Comparison of ENCODE assay signal across 21 mouse cellular contexts in genomic region chrX:139562255-139562924, GRCm38 (mm10). TPM values are rescaled to one million over a fixed set of nuclear protein-coding genes. Genes with fewer than 3 reads are reported as not detected.
DNase-seq lines count a peak whose midpoint lies in the region; ATAC-seq lines count a peak whose summit lies in the region.
"Had no signal": no experiment of that assay in that cellular context is flagged by ENCODE, and none has a peak within 500 bp of the region (broad histone marks: within the 10 kb centered on the region; RNA-seq: fewer than 3 reads in every experiment).

No protein-coding gene starts in this region.

- H3K27ac ChIP-seq in kidney, embryonic 15.5 days: 0 out of 2 replicates have a peak overlapping the region, but pooled peaks have one; percentile 13
- H3K27ac ChIP-seq in liver, embryonic 11.5 days (ENCODE audit: low read depth, low read length): peak overlapping the region; percentile 43; the same call in 1 of the 2 replicates
- H3K27ac ChIP-seq in stomach, embryonic 14.5 days (ENCODE audit: low read length): no peak overlapping the region
- no peak overlapping the region for H3K27ac ChIP-seq in forebrain, embryonic 15.5 days (replicated peaks)
- H3K27ac ChIP-seq: forebrain, embryonic 10.5 days; heart, embryonic 10.5 days; hindbrain, postnatal 0 days; left cerebral cortex, adult 2 months; limb, embryonic 10.5 days; macrophage; midbrain, embryonic 12.5 days had no signal

- intact Hi-C loops in heart, postnatal 36 days (cut with DNase I): no loop called here

- H3K36me3 ChIP-seq in kidney, embryonic 15.5 days: no peaks in the 10 kb centered on the region
- H3K36me3 ChIP-seq in liver, embryonic 11.5 days (ENCODE audit: control insufficient read depth, insufficient read depth, low read length): no peaks in the 10 kb centered on the region
- no peaks in the 10 kb centered on the region for H3K36me3 ChIP-seq in stomach, embryonic 14.5 days (ENCODE audit: control insufficient read depth, insufficient read depth, low read length)
- H3K36me3 ChIP-seq in forebrain, embryonic 15.5 days: no peaks in the 10 kb centered on the region
- H3K36me3 ChIP-seq: forebrain, embryonic 10.5 days; heart, embryonic 10.5 days; limb, embryonic 10.5 days; midbrain, embryonic 12.5 days had no signal

- 54% methylated on average over 5 of the region's 5 CpGs for WGBS in kidney, embryonic 15.5 days
- 58% methylated on average over 5 of the region's 5 CpGs for WGBS in liver, embryonic 11.5 days
- 67% methylated on average over 5 of the region's 5 CpGs for WGBS in stomach, embryonic 14.5 days
- WGBS in forebrain, embryonic 15.5 days: 74% methylated on average over 5 of the region's 5 CpGs

- no peak overlapping the region for H3K4me2 ChIP-seq in kidney, embryonic 15.5 days
- H3K4me2 ChIP-seq in liver, embryonic 11.5 days: no peak overlapping the region; the same call in 1 of the 2 replicates
- no peak overlapping the region for H3K4me2 ChIP-seq in stomach, embryonic 14.5 days (replicated peaks; ENCODE audit: low read depth, low read length)
- H3K4me2 ChIP-seq in forebrain, embryonic 15.5 days (replicated peaks): no peak overlapping the region
- H3K4me2 ChIP-seq: lung, embryonic 14.5 days; midbrain, embryonic 12.5 days had no signal

- peaks cover 11% of the 10 kb centered on the region for H3K27me3 ChIP-seq in kidney, embryonic 15.5 days
- no peaks in the 10 kb centered on the region for H3K27me3 ChIP-seq in liver, embryonic 11.5 days (replicated peaks; ENCODE audit: control insufficient read depth, insufficient read depth, low read length)
- H3K27me3 ChIP-seq in stomach, embryonic 14.5 days (ENCODE audit: control insufficient read depth, insufficient read depth, low read length): no peaks in the 10 kb centered on the region
- H3K27me3 ChIP-seq in forebrain, embryonic 15.5 days: no peaks in the 10 kb centered on the region

- ATAC-seq in kidney, embryonic 15.5 days (replicated peaks; ENCODE audit: low FRiP score): no peak
- peak; percentile 93 for ATAC-seq in liver, embryonic 11.5 days (replicated peaks; ENCODE audit: low FRiP score)
- peak; percentile 63 for ATAC-seq in stomach, embryonic 14.5 days (ENCODE audit: insufficient number of reproducible peaks, insufficient read depth, low FRiP score, low read depth)
- ATAC-seq in forebrain, embryonic 15.5 days (replicated peaks): no peak
- ATAC-seq: hindbrain, postnatal 0 days had no signal

- H3K4me1 ChIP-seq in kidney, embryonic 15.5 days: no peaks in the 10 kb centered on the region
- H3K4me1 ChIP-seq in liver, embryonic 11.5 days (replicated peaks; ENCODE audit: control insufficient read depth, insufficient read depth, low read length): no peaks in the 10 kb centered on the region
- no peaks in the 10 kb centered on the region for H3K4me1 ChIP-seq in stomach, embryonic 14.5 days (ENCODE audit: control insufficient read depth, insufficient read depth, low read length)
- H3K4me1 ChIP-seq in forebrain, embryonic 15.5 days: no peaks in the 10 kb centered on the region
- H3K4me1 ChIP-seq: forebrain, embryonic 10.5 days; heart, embryonic 10.5 days; limb, embryonic 10.5 days; midbrain, embryonic 12.5 days had no signal

- no peaks in the 10 kb centered on the region for H3K9me3 ChIP-seq in kidney, embryonic 15.5 days (replicated peaks)
- H3K9me3 ChIP-seq in liver, embryonic 11.5 days (ENCODE audit: control insufficient read depth, low read length): no peaks in the 10 kb centered on the region
- no peaks in the 10 kb centered on the region for H3K9me3 ChIP-seq in stomach, embryonic 14.5 days (ENCODE audit: control insufficient read depth, low read depth, low read length)
- no peaks in the 10 kb centered on the region for H3K9me3 ChIP-seq in forebrain, embryonic 15.5 days
- H3K9me3 ChIP-seq: forebrain, embryonic 10.5 days; heart, embryonic 10.5 days; limb, embryonic 10.5 days; midbrain, embryonic 12.5 days had no signal

- DNase-seq in kidney, postnatal 25 days: no peak
- DNase-seq in c-Kit-positive CD71-positive TER-119-positive erythroid progenitor cells, embryonic 14.5 days (ENCODE audit: low spot score): peak; percentile 10
- DNase-seq in liver, embryonic 11.5 days (ENCODE audit: low spot score): no peak
- DNase-seq in cerebellum, postnatal 25 days: no peak
- no peak for DNase-seq in heart, postnatal 36 days
- DNase-seq: adrenal gland, postnatal 25 days; cerebellum, adult 9-10 months; gastrocnemius, postnatal 36 days; right cerebral cortex, postnatal 25 days; thymus, adult 18-20 months had no signal

- H3K9ac ChIP-seq in kidney, embryonic 15.5 days: no peak overlapping the region
- no peak overlapping the region for H3K9ac ChIP-seq in liver, embryonic 11.5 days (ENCODE audit: low read depth, low read length)
- no peak overlapping the region for H3K9ac ChIP-seq in stomach, embryonic 14.5 days (replicated peaks; ENCODE audit: low read depth, low read length)
- H3K9ac ChIP-seq in forebrain, embryonic 15.5 days (replicated peaks): no peak overlapping the region
- H3K9ac ChIP-seq: lung, embryonic 14.5 days; midbrain, embryonic 12.5 days had no signal

- H3K4me3 ChIP-seq in kidney, embryonic 15.5 days (replicated peaks): no peak overlapping the region
- H3K4me3 ChIP-seq in liver, embryonic 11.5 days (ENCODE audit: low read depth, low read length): no peak overlapping the region
- no peak overlapping the region for H3K4me3 ChIP-seq in stomach, embryonic 14.5 days (ENCODE audit: low read depth, low read length)
- H3K4me3 ChIP-seq in forebrain, embryonic 15.5 days: no peak overlapping the region
- H3K4me3 ChIP-seq: forebrain, embryonic 10.5 days; heart, embryonic 10.5 days; left cerebral cortex, adult 2 months; limb, embryonic 10.5 days; midbrain, embryonic 12.5 days had no signal

RNA-seq across cellular contexts. Expression of gene Rnf128, which starts 0.7 kb away (rescaled TPM):
- polyA plus RNA-seq in kidney, embryonic 15.5 days (2015; fragmentation: Nextera tagmentation; extraction: Ambion mirVana): 35.9 and 38.5 TPM in 2 replicates
- polyA plus RNA-seq in liver, embryonic 11.5 days (2014; fragmentation: Nextera tagmentation; extraction: Ambion mirVana): 52.9 and 57.4 TPM in 2 replicates
- polyA plus RNA-seq in stomach, embryonic 14.5 days (2014; fragmentation: Nextera tagmentation; extraction: Ambion mirVana): 28.5 and 33.8 TPM in 2 replicates
- 10 to 100 TPM; 70.5 to 70.8 TPM for total RNA-seq in heart, postnatal 36 days (2021)
- 2.8 and 3.1 TPM in 2 replicates for polyA plus RNA-seq in forebrain, embryonic 15.5 days (2015; fragmentation: Nextera tagmentation; extraction: Ambion mirVana)

Comparison
In these comparisons a context has a peak if more than half of its experiments do, and no peak if none do; other contexts are left out.
1. ATAC-seq: peak in liver, embryonic 11.5 days (single experiment) and stomach, embryonic 14.5 days (single experiment); none in kidney, embryonic 15.5 days (single experiment) and forebrain, embryonic 15.5 days (single experiment).
2. H3K27ac ChIP-seq: peak in kidney, embryonic 15.5 days (single experiment) and liver, embryonic 11.5 days (single experiment); none in stomach, embryonic 14.5 days (single experiment) and forebrain, embryonic 15.5 days (single experiment).